Mouse (Mus musculus): ENCODE data around the gene Chd4.

Gene Chd4

DNA sequence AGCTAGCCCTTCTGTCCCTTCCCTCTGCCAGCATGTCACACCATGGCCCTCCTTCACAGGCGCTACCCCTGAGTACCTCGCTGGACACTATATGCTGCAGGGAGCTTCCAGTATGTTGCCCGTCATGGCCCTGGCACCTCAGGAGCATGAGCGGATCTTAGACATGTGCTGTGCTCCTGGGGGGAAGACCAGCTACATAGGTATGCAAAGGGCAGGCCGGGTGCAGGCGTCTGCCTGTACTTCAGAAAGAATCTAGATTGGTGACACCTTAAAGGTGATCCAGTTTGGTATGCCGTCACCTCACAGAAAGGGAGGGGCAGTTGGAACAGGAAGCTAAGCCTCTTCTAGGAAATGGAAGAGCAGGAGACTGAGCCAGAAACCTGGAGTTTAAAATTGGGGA is 44.0 kb downstream of the Chd4 start:
- no peak for DNase-seq (ENCODE audit: low read depth in 1 of 2, low spot score in 2 of 2)

DNA sequence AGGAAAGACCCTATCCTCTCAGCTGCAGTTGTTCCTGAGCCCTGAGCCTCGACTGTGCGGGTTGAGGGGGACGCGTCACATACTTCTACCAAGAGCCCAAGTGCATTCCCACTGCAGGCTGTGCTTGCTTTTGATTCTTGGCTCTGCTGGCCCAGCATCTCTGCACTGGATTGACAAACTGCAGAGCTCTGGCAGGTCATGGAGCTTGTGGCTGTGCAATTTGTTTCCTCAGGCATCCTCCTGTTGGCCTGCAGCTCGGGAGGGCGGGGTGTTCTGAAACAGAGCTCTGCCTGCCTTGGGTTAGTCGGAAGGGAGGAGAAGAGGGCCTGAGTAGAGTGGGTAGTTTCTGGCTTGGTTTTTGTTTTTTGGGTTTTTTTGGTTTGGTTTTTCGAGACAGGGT is 46.7 kb downstream of the Chd4 start:
- DNase-seq (ENCODE audit: low read depth in 1 of 2, low spot score in 2 of 2) = no peak

DNA sequence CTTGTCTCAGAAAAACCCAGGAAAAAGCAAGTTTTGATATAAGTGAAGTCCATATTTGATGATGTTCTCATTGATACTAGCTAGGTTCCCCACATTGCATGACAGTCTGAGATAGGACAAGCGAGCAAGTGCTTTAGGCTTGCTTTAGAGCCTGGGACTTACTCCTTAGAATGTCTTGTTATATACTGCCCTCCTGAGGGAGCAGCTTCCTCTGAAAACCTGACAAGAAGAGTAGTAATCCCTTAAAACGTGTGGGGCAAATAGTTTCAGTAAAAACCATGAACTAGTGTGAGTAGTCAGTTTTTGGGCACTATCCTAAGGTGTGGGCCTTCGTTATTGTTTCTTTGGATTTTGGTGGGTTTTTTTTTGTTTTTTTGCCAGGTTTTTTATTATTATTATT is 47.3 kb downstream of the Chd4 start:
- DNase-seq (ENCODE audit: low read depth in 1 of 2, low spot score in 2 of 2) = no peak

DNA sequence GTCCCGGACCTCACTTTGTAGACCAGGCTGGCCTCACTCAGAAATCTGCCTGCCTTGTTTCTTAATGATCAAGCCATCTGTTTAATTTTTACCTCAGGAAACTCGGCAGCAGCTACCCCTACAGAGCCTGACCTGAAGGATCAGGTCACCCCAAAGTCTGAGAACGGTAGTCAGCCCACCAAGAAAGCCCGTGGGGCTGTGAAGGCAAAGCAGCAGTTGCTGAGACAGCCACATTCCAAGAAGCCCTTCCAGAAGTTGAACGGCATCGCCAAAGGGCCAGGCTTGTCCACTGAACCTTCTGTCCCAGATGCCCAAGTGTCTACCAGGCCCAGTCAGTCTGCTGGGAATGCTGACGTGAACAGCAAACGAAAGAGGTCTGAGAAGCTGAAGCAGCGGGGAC is 48.1 kb downstream of the Chd4 start:
- DNase-seq (ENCODE audit: low read depth in 1 of 2, low spot score in 2 of 2) = no peak

DNA sequence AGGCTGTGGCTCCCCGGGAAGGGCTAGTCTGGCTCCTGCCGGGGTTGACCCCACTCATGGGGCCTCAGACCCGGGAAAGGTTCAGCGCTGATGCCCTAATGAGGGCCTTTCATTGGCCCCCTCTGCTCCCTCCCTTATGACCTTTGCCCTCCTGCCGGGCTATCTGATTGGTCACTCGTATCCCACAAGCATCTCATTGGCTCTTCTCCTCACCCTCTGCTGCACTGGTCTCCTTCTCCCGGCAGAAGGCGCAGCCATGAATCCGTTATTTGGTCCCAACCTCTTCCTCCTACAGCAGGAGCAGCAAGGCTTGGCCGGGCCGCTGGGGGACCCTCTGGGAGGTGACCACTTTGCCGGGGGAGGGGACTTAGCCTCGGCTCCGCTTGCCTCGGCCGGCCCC is 49.2 kb downstream of the Chd4 start, which contains the start of gene Iffo1:
Gene Iffo1, plus strand, starts transcription at position 241 of the 400 bp plus-strand sequence.
- DNase-seq (ENCODE audit: low read depth in 1 of 2, low spot score in 2 of 2) = peak in 1 of 2 experiments; percentile 70

DNA sequence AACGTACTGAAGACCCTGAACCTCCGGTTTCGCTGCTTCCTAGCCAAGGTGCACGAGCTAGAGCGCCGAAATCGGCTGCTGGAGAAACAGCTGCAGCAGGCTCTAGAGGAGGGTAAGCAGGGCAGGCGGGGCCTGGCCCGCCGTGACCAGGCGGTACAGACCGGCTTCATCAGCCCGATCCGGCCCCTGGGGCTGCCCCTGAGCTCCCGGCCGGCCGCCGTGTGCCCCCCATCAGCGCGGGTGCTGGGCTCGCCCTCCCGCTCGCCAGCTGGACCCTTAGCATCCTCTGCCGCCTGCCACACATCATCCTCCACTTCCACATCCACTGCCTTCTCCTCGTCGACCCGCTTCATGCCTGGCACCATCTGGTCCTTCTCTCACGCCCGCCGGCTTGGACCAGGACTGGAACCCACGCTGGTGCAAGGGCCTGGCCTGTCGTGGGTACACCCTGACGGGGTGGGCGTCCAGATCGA is 49.7 kb downstream of the Chd4 start:
- DNase-seq (ENCODE audit: low read depth in 1 of 2, low spot score in 2 of 2) = no peak

DNA sequence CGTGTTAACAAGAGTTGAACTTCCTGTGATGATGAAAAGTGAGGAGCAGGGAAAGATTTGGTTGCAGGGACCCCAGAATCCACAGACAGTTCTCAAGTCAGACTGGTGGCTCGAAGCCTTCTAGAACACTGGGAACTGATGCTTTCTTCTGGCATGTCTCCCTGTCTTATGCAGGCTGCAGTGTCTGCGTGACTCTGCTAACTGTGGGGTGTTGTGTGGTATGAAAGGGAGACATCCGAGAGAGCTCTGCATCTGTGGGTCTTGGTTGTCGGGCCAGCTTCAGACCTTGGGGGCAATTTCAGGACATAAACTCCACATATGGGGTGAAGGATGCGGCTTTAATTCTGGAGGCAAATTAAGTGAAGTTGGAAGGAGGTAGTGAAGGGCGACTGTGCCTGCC is 50.4 kb downstream of the Chd4 start:
- DNase-seq (ENCODE audit: low read depth in 1 of 2, low spot score in 2 of 2) = no peak

DNA sequence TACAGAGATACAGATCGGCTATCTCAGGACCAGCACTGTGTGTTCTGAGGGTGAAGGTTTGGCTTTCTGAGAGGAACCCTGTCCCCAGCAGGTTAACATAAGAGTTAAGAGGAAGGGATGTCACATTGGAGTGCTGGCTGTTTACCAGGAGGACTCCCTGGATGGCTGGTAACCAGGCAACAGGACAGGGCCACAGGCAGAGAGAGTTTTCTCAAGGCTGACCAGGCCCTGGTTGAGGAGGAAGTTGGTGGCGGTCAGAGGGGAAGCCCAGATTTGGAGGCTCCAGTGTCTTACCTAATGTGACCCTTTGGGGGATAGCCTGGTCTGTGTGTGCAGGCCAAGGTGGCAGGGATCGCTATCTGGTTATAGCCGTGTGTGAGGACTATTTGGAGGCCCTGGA is 51.0 kb downstream of the Chd4 start:
- peak in 1 of 2 experiments; percentile 55 for DNase-seq (ENCODE audit: low read depth in 1 of 2, low spot score in 2 of 2)

DNA sequence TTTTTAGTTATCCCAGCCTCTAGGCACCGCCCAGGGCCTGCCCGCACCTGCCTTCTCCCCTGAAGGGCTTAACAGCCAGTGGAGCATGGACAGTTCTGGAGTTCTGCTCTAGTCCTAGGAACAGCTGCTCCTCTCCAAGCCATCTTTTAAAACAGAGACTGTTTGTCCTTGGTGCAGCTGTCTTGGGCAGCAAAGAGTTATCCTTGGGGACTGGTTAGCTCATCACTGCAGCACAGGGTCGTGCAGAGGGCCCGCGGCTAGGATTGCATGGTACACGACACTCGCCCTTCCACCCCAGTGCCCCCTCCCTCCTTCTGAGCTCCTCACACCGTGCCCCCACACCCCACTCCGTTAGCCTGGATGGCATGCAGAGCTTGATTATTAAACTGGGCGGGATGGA is 51.5 kb downstream of the Chd4 start:
- DNase-seq (ENCODE audit: low read depth in 1 of 2, low spot score in 2 of 2) = no peak

DNA sequence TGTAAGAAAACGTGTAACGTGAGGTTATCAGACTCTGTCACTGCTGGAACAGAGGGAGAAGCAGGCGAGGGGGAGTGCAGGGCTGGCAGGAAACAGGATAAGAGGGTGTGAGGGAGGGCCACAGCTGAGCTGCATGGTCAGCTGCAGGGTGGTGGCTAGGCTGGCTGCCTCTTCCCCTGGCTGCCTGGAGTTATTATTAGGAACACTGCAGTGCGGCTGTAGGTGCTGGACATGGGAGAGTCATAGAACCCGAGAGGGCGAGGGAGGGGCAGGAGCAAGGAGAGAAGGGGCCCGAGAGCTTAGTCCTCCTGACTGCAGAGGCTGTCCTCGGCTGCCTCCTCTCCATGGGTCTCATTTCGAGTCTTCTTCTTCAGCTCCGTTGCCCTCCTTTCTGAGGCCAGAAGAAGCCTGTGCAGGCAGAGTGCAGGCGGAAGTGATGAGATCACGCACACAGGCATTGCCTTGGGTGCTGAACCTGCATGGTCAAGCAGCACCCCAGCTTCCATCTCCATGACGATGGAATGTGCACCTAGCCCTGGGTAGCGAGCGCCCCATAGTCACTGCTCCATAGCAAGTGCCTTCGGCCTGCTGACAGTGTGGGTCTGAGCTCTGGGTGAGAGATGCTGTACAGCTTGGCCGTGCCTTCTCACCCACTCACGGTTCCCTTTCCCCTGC is 52.6 kb downstream of the Chd4 start:
- DNase-seq (ENCODE audit: low read depth in 1 of 2, low spot score in 2 of 2) = no peak

DNA sequence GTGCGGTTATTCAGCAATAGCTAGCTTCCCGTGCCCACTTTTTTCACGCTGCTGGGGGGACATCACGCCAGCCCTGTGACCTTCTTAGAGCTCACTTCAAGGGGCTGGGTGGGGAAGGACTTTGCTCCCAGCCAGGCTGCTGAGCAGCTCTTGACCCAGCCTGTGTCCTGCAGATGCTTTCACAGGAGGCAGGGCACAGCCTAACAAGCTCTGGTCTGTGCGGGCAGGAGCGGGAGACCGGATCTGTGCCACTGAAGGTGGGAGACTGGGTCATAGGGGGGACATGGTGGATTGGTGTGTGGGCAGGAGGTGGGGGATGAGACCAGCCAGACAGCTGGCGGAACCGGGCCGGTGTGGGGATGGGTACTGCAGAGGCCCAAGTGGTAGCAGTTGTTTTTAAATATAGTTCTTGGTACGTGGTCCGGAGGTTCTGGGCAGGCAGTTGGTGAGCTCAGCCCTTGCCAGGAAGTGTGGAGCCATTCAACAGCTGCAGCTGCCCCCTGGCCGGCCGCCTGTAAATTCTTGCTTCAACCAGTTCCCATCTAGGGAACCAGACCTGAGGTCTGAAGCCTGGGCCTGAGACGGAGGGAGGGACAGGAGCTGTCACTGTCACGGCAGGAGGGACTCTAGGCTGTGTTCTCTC is 53.3 kb downstream of the Chd4 start:
- no peak for DNase-seq (ENCODE audit: low read depth in 1 of 2, low spot score in 2 of 2)

DNA sequence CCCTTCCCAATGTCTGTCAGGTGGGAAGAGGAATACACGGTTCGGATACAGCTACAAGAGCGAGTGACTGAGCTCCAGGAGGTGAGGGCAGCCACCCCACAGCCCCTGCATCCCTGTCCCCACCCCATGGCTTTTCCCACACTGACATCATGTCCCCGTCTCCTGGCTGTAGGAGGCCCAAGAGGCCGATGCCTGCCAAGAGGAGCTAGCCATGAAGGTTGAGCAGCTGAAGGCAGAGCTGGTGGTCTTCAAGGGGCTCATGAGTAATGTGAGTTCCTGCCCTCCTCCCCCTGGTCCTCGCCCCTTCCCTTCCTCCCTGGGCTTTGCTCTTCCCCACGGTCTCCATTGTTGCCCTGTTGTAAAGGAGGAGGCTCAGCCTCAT is 53.8 kb downstream of the Chd4 start:
- no peak for DNase-seq (ENCODE audit: low read depth in 1 of 2, low spot score in 2 of 2)

DNA sequence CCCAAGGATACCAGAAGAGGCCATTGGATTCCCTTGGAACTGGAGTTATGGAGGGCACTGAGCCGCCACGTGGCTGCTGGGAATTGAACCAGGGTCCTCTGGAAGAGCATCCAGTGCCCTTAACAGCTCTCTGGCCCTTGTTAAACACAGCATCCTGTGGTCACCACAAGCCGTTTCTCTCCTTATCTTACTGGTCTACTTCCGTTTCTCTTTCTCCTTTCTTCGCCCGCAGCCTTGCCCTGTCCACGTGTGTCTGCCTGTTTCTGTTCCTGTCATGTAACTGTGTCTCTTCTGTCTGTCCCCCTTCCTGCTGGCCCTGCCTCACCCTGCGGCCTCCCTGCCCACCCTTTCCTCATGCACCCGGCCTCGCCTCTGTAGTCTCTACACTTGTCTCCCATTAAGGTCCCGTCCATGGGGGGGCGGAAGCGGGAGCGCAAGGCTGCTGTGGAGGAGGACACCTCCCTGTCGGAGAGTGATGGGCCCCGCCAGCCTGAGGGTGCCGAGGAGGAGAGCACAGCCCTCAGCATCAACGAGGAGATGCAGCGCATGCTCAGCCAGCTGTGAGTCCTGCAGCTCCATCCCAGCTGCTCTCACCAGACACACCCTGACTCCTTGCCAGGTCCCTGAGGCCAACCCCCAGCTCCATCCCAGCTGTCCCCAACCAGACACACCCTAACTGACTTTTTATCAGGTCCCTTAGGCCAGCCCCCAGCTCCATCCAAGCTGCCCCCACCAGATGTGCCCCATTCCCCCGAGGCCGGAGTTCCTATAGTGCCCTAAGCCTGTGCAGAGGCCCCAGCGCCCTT is 56.6 kb downstream of the Chd4 start:
- no peak for DNase-seq (ENCODE audit: low read depth in 1 of 2, low spot score in 2 of 2)

DNA sequence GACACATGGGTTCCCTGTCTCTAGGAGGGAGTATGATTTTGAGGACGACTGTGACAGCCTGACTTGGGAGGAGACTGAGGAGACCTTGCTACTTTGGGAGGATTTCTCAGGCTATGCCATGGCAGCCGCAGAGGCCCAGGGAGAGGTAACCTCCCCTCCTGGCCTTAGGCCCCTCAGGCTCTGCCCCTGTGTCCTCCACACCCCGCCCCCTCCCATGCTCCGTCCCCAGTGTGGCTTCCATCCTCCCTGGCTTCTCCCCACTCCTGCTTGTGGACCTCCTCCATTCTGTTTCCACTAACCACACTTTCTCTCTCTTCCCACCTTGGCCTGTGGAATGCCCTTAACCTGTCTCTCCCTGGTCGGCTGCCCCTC is 57.2 kb downstream of the Chd4 start:
- DNase-seq (ENCODE audit: low read depth in 1 of 2, low spot score in 2 of 2) = no peak

DNA sequence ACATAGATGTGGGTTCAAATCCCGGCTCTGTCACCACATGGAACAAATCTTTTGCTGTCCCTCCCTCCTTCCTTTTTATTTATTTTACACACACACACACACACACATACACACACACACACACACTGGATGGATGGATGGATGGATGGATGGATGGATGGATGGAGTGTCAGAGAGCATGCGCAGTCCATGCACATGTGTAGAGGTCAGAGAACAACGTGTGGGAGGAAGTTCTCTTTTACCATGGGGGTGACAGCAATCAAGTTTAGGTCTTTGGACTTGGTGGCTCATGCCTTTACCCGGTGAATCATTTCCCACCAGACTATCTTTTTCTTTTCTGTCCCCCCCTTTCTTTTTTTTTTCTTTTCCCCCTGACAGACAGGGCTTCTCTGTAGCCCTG is 57.9 kb downstream of the Chd4 start:
- no peak for DNase-seq (ENCODE audit: low read depth in 1 of 2, low spot score in 2 of 2)

DNA sequence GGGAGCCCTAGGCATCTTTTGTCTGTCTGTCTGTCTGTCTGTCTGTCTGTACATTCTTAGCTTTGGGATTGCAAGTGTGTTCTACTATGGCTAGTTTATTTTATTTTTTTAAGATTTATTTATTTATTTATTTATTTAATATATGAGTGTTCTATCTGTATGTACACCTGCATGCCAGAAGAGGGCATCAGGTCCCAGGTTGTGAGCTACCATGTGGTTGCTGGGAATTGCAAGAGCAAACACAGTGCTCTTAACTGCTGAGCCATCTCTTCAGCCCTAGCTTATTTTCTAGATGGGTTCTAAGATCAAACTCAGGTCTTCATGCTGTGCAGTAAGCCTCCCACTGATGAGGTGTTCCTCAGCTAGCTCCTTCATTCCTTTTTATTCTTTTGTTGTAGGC is 58.8 kb downstream of the Chd4 start:
- no peak for DNase-seq (ENCODE audit: low read depth in 1 of 2, low spot score in 2 of 2)

DNA sequence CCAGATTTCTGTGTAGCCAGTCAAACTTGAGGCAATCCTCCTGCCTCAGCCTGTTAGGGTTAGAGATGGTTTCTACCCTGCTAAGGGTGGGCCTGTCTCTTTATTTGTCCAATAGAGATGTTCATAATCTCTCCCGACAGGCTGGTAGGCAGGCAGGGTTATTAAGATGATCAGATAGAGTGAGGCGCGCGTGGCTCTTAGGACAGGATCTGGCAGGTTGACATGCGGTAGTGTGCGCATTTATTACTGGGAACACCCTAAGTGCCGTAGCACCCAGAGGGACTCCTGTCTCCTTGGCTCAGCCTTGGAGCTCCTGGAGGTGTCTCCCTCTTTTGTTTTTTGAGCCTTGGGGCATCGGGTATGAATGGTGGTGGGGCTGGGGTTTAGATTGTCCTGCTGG is 59.5 kb downstream of the Chd4 start:
- no peak for DNase-seq (ENCODE audit: low read depth in 1 of 2, low spot score in 2 of 2)

DNA sequence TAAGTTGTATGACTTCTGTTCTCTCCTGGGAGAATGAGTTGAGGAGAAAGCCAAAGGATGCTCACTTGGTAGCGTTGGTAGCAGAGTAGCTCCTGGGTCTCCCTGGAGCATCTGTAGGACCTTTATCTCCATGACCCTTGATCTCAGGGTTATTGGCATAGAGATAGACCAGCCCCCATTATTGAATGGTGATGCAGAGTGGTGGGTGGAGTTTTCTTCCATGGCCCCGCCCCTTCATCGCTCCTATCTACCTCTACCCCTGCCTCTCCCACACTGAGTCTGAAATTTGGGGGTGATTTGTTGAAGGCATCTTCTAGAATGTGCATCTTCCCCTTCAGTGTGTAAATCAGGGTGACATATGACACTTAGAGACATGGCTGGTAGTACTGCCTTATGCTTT is 60.7 kb downstream of the Chd4 start:
- DNase-seq (ENCODE audit: low read depth in 1 of 2, low spot score in 2 of 2) = no peak

DNA sequence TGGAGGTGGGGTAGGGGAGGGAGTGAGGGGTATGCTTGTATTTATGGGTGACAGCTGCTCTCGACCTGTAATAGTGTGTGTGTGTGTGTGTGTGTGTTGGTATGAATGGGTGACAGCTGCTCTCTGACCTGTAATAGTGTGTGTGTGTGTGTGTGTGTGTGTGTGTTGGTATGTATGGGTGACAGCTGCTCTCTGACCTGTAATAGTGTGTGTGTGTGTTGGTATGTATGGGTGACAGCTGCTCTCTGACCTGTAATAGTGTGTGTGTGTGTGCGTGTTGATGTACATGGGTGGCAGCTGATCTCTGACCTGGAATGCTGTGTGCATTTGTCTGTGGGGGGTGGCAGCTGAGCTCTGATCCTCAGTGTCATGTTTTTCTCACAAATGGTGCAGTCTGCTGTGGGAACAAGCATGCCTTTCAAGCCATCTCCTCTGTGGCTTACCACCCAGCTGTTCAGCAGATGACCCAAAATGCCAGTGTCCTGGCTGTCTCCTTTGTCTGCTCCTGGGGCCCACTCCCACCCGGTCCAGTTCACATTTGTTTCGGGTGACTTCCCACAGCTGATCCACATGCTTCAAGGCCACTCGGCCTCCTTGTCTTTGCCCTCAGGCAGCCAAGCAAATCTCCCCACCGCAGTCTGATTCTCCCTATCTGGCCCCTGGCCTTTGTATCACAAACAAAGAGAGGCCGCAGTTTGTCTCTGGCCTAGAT is 61.3 kb downstream of the Chd4 start:
- DNase-seq (ENCODE audit: low read depth in 1 of 2, low spot score in 2 of 2) = no peak

DNA sequence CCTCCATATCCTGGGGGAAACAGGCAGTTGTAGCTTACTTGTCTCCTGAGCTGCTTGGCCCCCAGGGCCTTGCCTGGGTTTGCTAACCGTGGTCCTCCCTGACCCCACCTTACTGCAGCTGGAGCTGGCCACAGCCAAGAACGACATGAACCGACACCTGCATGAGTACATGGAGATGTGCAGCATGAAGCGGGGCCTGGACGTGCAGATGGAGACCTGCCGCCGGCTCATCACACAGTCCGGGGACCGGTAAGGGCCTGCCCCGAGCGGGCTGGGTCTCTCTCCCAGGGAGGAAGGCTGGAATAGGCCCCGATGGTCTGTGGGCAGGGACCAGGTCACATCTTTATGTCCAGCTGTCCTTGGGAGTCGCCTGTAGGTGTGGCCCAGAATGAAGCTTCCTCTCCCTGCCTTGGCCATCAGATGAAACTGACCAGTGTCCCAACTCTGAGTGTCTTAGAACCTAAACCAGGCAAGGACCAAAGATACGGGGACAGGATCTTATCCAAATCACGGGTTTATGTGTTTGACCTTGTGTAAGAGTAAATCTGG is 63.2 kb downstream of the Chd4 start:
- DNase-seq (ENCODE audit: low read depth in 1 of 2, low spot score in 2 of 2) = no peak

DNA sequence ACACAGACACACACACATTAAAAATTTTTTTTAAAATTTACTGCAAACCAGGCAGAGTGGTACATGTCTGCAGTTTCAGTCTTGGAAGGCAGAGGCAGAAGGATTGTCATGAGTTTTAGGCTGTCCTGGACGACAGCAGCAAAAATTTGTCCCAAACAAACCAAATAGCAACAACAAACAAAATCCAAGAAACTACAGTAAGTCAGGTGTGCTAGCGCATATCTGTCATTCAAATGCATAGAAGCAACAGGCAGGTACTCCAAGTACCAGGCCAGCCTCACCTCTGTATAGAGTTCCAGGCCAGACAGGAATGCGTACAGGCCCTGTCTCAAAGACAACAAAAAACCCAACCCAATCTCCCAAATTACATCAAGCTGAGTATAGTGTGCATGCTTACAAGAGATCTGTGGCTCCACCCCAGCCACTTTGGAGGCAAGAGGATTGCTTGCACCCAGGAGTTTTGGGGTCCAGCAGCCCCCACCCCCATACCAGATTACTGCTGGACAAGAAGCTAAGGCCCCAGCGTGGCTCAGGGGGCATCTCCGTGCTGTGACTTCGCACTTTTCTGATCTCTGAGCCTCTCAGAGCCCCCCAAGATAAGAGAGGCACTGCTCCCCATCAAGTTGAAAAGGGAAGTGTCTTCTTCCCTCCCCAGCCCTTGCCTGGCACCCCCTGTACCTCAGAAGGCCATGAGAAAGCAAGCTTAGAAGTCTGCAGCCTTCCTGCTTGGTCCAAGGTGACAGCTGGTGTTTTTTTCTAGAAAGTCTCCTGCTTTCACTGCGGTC is 64.2 kb downstream of the Chd4 start:
- no peak for DNase-seq (ENCODE audit: low read depth in 1 of 2, low spot score in 2 of 2)
